Mouse (Mus musculus): Measurements from ENCODE around the gene Klhdc1. TPM values are rescaled to one million over a fixed set of nuclear protein-coding genes. Genes with fewer than 3 reads are reported as not detected.

The Klhdc1 gene
- polyA plus RNA-seq, 1 experiment from 2014 or later, result 1.8 TPM

DNA sequence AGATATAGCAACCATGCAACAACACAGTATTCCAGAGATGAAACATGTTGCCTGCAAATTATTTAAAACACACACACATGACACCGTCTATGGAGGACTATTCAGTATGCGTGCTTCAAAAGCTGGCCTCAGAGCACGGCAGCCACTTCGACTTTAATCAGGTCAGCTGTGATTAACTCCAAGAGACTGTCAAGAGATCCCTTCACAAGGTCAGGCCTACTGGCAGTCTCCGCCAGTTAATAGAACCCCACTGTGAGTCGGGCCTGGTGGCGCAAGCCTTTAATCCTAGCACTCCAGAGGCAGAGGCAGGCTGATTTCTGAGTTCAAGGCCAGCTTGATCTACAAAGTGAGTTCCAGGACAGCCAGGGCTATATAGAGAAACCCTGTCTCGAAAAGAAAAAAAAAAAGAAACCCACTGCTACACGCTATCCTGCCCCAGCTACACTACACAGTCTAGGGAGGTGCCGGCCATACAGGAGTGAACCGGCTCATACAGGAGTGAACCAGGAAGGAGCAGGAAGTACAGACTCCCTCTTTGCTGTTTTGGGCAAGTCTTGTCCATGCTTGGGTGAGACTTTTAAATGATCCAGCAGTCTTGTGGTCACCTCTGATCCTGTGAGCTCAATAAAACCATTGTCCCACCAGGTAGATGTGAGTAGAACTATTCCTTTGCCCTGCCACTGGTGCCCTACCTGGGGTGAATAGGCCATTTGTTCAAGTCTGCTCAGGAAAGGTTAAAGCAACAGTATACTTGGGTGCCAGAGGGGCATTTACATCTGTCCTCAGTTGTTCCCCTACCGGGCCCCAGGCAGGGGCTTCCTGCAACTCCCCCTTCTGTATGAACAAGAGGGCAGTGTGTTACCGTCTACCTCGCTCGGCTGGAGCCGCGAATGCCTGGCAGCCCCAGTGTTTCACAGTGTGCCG, 30.7 kb upstream of the Klhdc1 start:
- H3K27ac ChIP-seq (replicated peaks), result no peak overlapping the region
- peaks cover 96% of the 10 kb centered on the region for H3K36me3 ChIP-seq (replicated peaks)

GRCm38 (mm10) chr12:69211057-69211456, 29.9 kb upstream of the Klhdc1 start:
- Histone ChIP-seq H3K36me3 (replicated peaks) (peaks cover 99% of the 10 kb centered on the region), H3K27me3 (replicated peaks; ENCODE audit: low read depth, poor library complexity, severe bottlenecking) (no peaks in the 10 kb centered on the region), H3K27ac (replicated peaks) (no peak overlapping the region), H3K9me3 (no peaks in the 10 kb centered on the region), H3K4me3 (no peak overlapping the region), H3K4me1 (no peaks in the 10 kb centered on the region)
- WGBS, result 86% methylated on average over 5 of the region's 5 CpGs
- no peak for DNase-seq (ENCODE audit: low spot score)

More for the DNA sequence above, 30.7 kb upstream of the Klhdc1 start:
- Histone ChIP-seq H3K4me1 (no peaks in the 10 kb centered on the region), H3K4me3 (no peak overlapping the region), H3K9me3 (no peaks in the 10 kb centered on the region), H3K27me3 (replicated peaks; ENCODE audit: low read depth, poor library complexity, severe bottlenecking) (no peaks in the 10 kb centered on the region)
- no peak for DNase-seq (ENCODE audit: low spot score)
- 87% methylated on average over 18 of the region's 18 CpGs for WGBS

- DNase-seq (ENCODE audit: low spot score), result no peak
- Histone ChIP-seq H3K9me3 (no peaks in the 10 kb centered on the region), H3K27ac (replicated peaks) (no peak overlapping the region), H3K27me3 (replicated peaks; ENCODE audit: low read depth, poor library complexity, severe bottlenecking) (no peaks in the 10 kb centered on the region), H3K4me1 (no peaks in the 10 kb centered on the region), H3K36me3 (replicated peaks) (peaks cover 99% of the 10 kb centered on the region), H3K4me3 (no peak overlapping the region)
- 94% methylated on average over 13 of the region's 13 CpGs for WGBS
Measured at GRCm38 (mm10) chr12:69213186-69213777, 27.7 kb upstream of the Klhdc1 start.

- H3K9me3 ChIP-seq, result no peaks in the 10 kb centered on the region
- no peak for DNase-seq (ENCODE audit: low spot score)
- no peak overlapping the region for H3K27ac ChIP-seq (replicated peaks)
- H3K27me3 ChIP-seq (replicated peaks; ENCODE audit: low read depth, poor library complexity, severe bottlenecking), result no peaks in the 10 kb centered on the region
- peaks cover 100% of the 10 kb centered on the region for H3K36me3 ChIP-seq (replicated peaks)
- no peak overlapping the region for H3K4me3 ChIP-seq
- 94% methylated on average over 7 of the region's 7 CpGs for WGBS
- no peaks in the 10 kb centered on the region for H3K4me1 ChIP-seq
Measured at GRCm38 (mm10) chr12:69214393-69214792, 26.6 kb upstream of the Klhdc1 start.

DNA sequence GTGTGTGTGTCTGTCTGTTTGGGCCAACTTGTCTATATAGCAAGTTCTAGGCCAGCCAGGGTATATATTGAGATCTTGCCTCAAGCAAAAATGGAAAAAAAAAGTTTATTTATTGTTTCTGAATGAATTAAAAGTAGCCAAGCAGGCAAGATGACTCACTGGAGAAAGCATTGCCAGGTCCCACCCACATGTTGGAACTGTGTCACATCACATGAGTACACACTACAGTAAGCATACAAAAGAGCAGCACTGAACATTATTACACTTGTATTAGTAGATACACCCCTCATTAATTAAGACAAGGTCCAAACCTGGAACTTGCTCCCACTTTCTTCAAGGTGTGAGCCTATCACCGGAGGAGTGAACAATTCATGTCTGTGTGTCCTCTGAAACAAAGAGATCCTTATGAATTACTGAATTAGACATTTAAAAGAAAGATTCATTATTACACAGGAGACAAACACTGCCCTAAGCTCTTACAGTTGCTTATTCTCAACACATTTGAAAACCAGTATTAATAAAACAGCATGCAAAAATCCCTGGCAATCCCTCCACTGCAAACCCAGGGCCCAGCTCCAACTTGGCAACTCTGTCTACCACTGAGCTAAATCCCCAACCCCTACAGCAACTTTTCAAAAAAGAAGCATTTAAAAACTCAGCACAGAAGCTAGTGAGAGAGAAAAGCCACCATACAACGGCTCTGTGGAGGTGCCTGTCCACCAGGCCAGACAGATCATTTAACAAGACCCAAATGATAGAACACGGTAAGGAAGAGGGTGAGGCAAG, 25.8 kb upstream of the Klhdc1 start:
- 88% methylated on average over 3 of the region's 3 CpGs for WGBS
- no peak for DNase-seq (ENCODE audit: low spot score)
- Histone ChIP-seq H3K4me1 (no peaks in the 10 kb centered on the region), H3K27ac (replicated peaks) (no peak overlapping the region), H3K4me3 (no peak overlapping the region), H3K27me3 (replicated peaks; ENCODE audit: low read depth, poor library complexity, severe bottlenecking) (no peaks in the 10 kb centered on the region), H3K9me3 (no peaks in the 10 kb centered on the region), H3K36me3 (replicated peaks) (peaks cover 100% of the 10 kb centered on the region)

GRCm38 (mm10) chr12:69216587-69216986, 24.4 kb upstream of the Klhdc1 start:
- Histone ChIP-seq H3K4me3 (no peak overlapping the region), H3K4me1 (no peaks in the 10 kb centered on the region), H3K27ac (replicated peaks) (no peak overlapping the region), H3K9me3 (no peaks in the 10 kb centered on the region), H3K27me3 (replicated peaks; ENCODE audit: low read depth, poor library complexity, severe bottlenecking) (no peaks in the 10 kb centered on the region), H3K36me3 (replicated peaks) (peaks cover 100% of the 10 kb centered on the region)
- no peak for DNase-seq (ENCODE audit: low spot score)
- WGBS, result 96% methylated on average over 7 of the region's 7 CpGs

GRCm38 (mm10) chr12:69220613-69221277, 20.2 kb upstream of the Klhdc1 start:
- WGBS, result 90% methylated on average over 19 of the region's 19 CpGs
- Histone ChIP-seq H3K9me3 (no peaks in the 10 kb centered on the region), H3K4me3 (no peak overlapping the region), H3K36me3 (replicated peaks) (peaks cover 98% of the 10 kb centered on the region), H3K27ac (replicated peaks) (no peak overlapping the region), H3K4me1 (no peaks in the 10 kb centered on the region), H3K27me3 (replicated peaks; ENCODE audit: low read depth, poor library complexity, severe bottlenecking) (no peaks in the 10 kb centered on the region)
- DNase-seq (ENCODE audit: low spot score), result no peak

GRCm38 (mm10) chr12:69227776-69228466, 13.1 kb upstream of the Klhdc1 start, which contains the start of gene Pole2:
Gene Pole2, minus strand, starts transcription at chr12:69228195.
- peak within 1 kb of the TSS; percentile 95 for H3K27ac ChIP-seq (replicated peaks)
- H3K4me1 ChIP-seq, result peaks cover 13% of the 10 kb centered on the region
- no peaks in the 10 kb centered on the region for H3K27me3 ChIP-seq (replicated peaks; ENCODE audit: low read depth, poor library complexity, severe bottlenecking)
- H3K9me3 ChIP-seq, result no peaks in the 10 kb centered on the region
- WGBS, result under 1% methylated on average over 37 of the region's 37 CpGs
- H3K36me3 ChIP-seq (replicated peaks), result peaks cover 31% of the 10 kb centered on the region
- peak; percentile 92 for DNase-seq (ENCODE audit: low spot score)
- H3K4me3 ChIP-seq, result peak within 1 kb of the TSS; percentile 77

DNA sequence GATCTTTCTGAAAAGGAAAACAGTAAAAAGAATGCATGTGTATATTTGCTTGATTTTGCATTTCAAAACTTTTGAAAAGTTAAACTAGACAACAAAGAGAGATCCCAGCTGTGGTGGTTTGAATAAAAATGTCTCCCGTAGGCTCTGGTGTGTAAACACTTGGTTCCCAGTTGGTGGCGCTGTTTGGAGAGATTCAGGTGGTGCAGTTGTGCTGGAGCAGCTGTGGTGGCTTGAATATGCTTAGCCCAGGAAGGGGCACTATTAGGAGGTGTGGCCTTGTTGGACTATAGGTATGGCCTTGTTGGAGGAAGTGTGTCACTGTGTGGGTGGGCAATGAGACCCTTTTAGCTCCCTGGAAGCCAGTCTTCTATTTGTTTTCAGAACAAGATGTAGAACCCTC, 11.7 kb upstream of the Klhdc1 start:
- Histone ChIP-seq H3K27ac (replicated peaks) (no peak overlapping the region), H3K27me3 (replicated peaks; ENCODE audit: low read depth, poor library complexity, severe bottlenecking) (no peaks in the 10 kb centered on the region), H3K4me1 (peaks cover 13% of the 10 kb centered on the region), H3K4me3 (no peak overlapping the region), H3K9me3 (no peaks in the 10 kb centered on the region), H3K36me3 (replicated peaks) (peaks cover 18% of the 10 kb centered on the region)
- no peak for DNase-seq (ENCODE audit: low spot score)
- WGBS, result 69% methylated on average over 2 of the region's 2 CpGs

DNA sequence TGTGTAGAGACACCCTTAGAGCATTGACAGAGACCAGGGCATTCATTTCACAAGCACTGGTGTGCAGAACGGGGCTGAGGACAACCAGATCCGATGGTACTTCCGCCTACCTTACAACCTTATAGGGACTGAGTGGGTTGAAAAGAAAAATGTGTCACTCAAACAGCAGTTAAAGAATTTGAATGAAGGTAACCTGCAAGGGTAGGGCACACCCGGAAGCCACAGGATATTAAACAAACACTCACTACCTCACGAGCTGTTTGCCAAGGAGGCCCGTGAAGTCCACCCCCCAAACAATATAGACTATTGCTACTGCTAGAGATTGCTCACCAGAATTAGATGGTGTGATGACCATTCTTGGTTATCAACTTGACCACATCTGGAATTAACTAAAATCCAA, 5.2 kb upstream of the Klhdc1 start:
- peaks cover 3% of the 10 kb centered on the region; the same call in 1 of the 2 replicates for H3K4me1 ChIP-seq
- H3K4me3 ChIP-seq, result no peak overlapping the region
- no peak overlapping the region for H3K27ac ChIP-seq (replicated peaks)
- no peaks in the 10 kb centered on the region for H3K36me3 ChIP-seq (replicated peaks)
- H3K9me3 ChIP-seq, result no peaks in the 10 kb centered on the region
- no peaks in the 10 kb centered on the region for H3K27me3 ChIP-seq (replicated peaks; ENCODE audit: low read depth, poor library complexity, severe bottlenecking)
- 90% methylated on average over 6 of the region's 6 CpGs for WGBS
- no peak for DNase-seq (ENCODE audit: low spot score)

DNA sequence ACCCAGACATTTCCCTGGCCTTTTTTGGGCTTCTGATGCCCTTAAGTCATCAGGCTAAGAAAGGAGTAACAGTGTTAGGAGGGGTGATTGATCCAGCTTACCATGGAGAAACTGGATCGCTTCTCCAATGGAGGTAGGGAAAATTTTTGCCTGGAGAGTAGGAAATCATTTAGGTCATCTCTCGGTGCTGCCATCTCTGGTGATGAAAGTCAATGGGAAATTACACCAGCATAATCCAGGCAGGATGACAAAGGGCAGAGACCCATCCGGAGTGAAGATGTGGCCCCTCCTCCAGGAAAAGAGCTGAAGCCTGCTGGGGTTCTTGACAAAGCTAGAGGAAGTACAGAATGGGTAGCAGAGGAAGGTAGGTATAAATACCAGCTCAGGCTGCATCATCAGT, 2.7 kb upstream of the Klhdc1 start:
- peaks cover 8% of the 10 kb centered on the region for H3K4me1 ChIP-seq
- H3K9me3 ChIP-seq, result no peaks in the 10 kb centered on the region
- 42% methylated on average over 3 of the region's 3 CpGs for WGBS
- DNase-seq (ENCODE audit: low spot score), result no peak
- H3K36me3 ChIP-seq (replicated peaks), result no peaks in the 10 kb centered on the region
- H3K27me3 ChIP-seq (replicated peaks; ENCODE audit: low read depth, poor library complexity, severe bottlenecking), result no peaks in the 10 kb centered on the region
- H3K4me3 ChIP-seq, result no peak overlapping the region
- H3K27ac ChIP-seq (replicated peaks), result no peak overlapping the region

GRCm38 (mm10) chr12:69241405-69241770, 412 bp downstream of the Klhdc1 start:
- peaks cover 8% of the 10 kb centered on the region for H3K4me1 ChIP-seq
- no peaks in the 10 kb centered on the region for H3K36me3 ChIP-seq (replicated peaks)
- no peaks in the 10 kb centered on the region for H3K27me3 ChIP-seq (replicated peaks; ENCODE audit: low read depth, poor library complexity, severe bottlenecking)
- no peaks in the 10 kb centered on the region for H3K9me3 ChIP-seq
- peak overlapping the region; percentile 95 for H3K27ac ChIP-seq (replicated peaks)
- no peak for DNase-seq (ENCODE audit: low spot score)
- 0% methylated on average over 3 of the region's 3 CpGs for WGBS
- H3K4me3 ChIP-seq, result peak overlapping the region; percentile 85

Measured in embryonic facial prominence, embryonic 10.5 days (tissue).